Mouse (Mus musculus): ENCODE data around the gene Ovol1. TPM values are rescaled to one million over a fixed set of nuclear protein-coding genes. Genes with fewer than 3 reads are reported as not detected.

Gene Ovol1
- polyA plus RNA-seq, 1 experiment from 2014 or later = 0.22 TPM

GRCm38 (mm10) chr19:5572331-5573125 is 12.1 kb upstream of the Ovol1 start:
- WGBS = 75% methylated on average over 19 of the region's 19 CpGs
- H3K36me3 ChIP-seq (ENCODE audit: control insufficient read depth, insufficient read depth, low read length) = no peaks in the 10 kb centered on the region
- no peak overlapping the region for H3K4me2 ChIP-seq
- H3K27me3 ChIP-seq (replicated peaks; ENCODE audit: control insufficient read depth, insufficient read depth, low read length) = no peaks in the 10 kb centered on the region
- DNase-seq (ENCODE audit: low spot score) = no peak
- ATAC-seq (replicated peaks; ENCODE audit: low FRiP score) = no peak
- H3K4me3 ChIP-seq (ENCODE audit: low read depth, low read length) = no peak overlapping the region
- peak overlapping the region; percentile 32; the same call in 1 of the 2 replicates for H3K27ac ChIP-seq (ENCODE audit: low read depth, low read length)
- H3K9ac ChIP-seq (ENCODE audit: low read depth, low read length) = no peak overlapping the region
- no peaks in the 10 kb centered on the region for H3K9me3 ChIP-seq (ENCODE audit: control insufficient read depth, low read length)
- peaks cover 11% of the 10 kb centered on the region for H3K4me1 ChIP-seq (replicated peaks; ENCODE audit: control insufficient read depth, insufficient read depth, low read length)

- 54% methylated on average over 5 of the region's 5 CpGs for WGBS
- H3K9ac ChIP-seq (ENCODE audit: low read depth, low read length) = no peak overlapping the region; the same call in 1 of the 2 replicates
- H3K4me1 ChIP-seq (replicated peaks; ENCODE audit: control insufficient read depth, insufficient read depth, low read length) = peaks cover 15% of the 10 kb centered on the region
- H3K9me3 ChIP-seq (ENCODE audit: control insufficient read depth, low read length) = no peaks in the 10 kb centered on the region
- H3K4me2 ChIP-seq = no peak overlapping the region
- peak overlapping the region; percentile 32; the same call in 1 of the 2 replicates for H3K27ac ChIP-seq (ENCODE audit: low read depth, low read length)
- H3K36me3 ChIP-seq (ENCODE audit: control insufficient read depth, insufficient read depth, low read length) = no peaks in the 10 kb centered on the region
- no peak overlapping the region for H3K4me3 ChIP-seq (ENCODE audit: low read depth, low read length)
- DNase-seq (ENCODE audit: low spot score) (no peak), ATAC-seq (replicated peaks; ENCODE audit: low FRiP score) (no peak)
- no peaks in the 10 kb centered on the region for H3K27me3 ChIP-seq (replicated peaks; ENCODE audit: control insufficient read depth, insufficient read depth, low read length)
Observed at GRCm38 (mm10) chr19:5571831-5572230, 11.4 kb upstream of the Ovol1 start.

- H3K27ac ChIP-seq (ENCODE audit: low read depth, low read length) = no peak overlapping the region; the same call in 1 of the 2 replicates
- DNase-seq (ENCODE audit: low spot score) = no peak
- no peaks in the 10 kb centered on the region for H3K36me3 ChIP-seq (ENCODE audit: control insufficient read depth, insufficient read depth, low read length)
- H3K9ac ChIP-seq (ENCODE audit: low read depth, low read length) = no peak overlapping the region
- peaks cover 20% of the 10 kb centered on the region for H3K4me1 ChIP-seq (replicated peaks; ENCODE audit: control insufficient read depth, insufficient read depth, low read length)
- no peak for ATAC-seq (replicated peaks; ENCODE audit: low FRiP score)
- no peak overlapping the region for H3K4me2 ChIP-seq
- 89% methylated on average over 32 of the region's 32 CpGs for WGBS
- no peak overlapping the region for H3K4me3 ChIP-seq (ENCODE audit: low read depth, low read length)
- peaks cover 6% of the 10 kb centered on the region; the same call in 1 of the 2 replicates for H3K27me3 ChIP-seq (replicated peaks; ENCODE audit: control insufficient read depth, insufficient read depth, low read length)
- no peaks in the 10 kb centered on the region for H3K9me3 ChIP-seq (ENCODE audit: control insufficient read depth, low read length)
Observed at GRCm38 (mm10) chr19:5570353-5571246, 10.2 kb upstream of the Ovol1 start.

- Histone ChIP-seq H3K4me3 (ENCODE audit: low read depth, low read length) (no peak overlapping the region), H3K27me3 (replicated peaks; ENCODE audit: control insufficient read depth, insufficient read depth, low read length) (peaks cover 15% of the 10 kb centered on the region), H3K36me3 (ENCODE audit: control insufficient read depth, insufficient read depth, low read length) (no peaks in the 10 kb centered on the region), H3K9me3 (ENCODE audit: control insufficient read depth, low read length) (no peaks in the 10 kb centered on the region), H3K27ac (ENCODE audit: low read depth, low read length) (no peak overlapping the region), H3K4me2 (peak overlapping the region; percentile 99; the same call in 1 of the 2 replicates), H3K9ac (ENCODE audit: low read depth, low read length) (peak overlapping the region; percentile 86; the same call in 1 of the 2 replicates), H3K4me1 (replicated peaks; ENCODE audit: control insufficient read depth, insufficient read depth, low read length) (peaks cover 20% of the 10 kb centered on the region)
- no peak for ATAC-seq (replicated peaks; ENCODE audit: low FRiP score)
- no peak for DNase-seq (ENCODE audit: low spot score)
- 86% methylated on average over 10 of the region's 10 CpGs for WGBS
Observed at GRCm38 (mm10) chr19:5569521-5569920, 9.1 kb upstream of the Ovol1 start.

- Histone ChIP-seq H3K36me3 (ENCODE audit: control insufficient read depth, insufficient read depth, low read length) (no peaks in the 10 kb centered on the region), H3K9me3 (ENCODE audit: control insufficient read depth, low read length) (no peaks in the 10 kb centered on the region), H3K27ac (ENCODE audit: low read depth, low read length) (peak overlapping the region; percentile 89), H3K4me3 (ENCODE audit: low read depth, low read length) (peak overlapping the region; percentile 83), H3K27me3 (replicated peaks; ENCODE audit: control insufficient read depth, insufficient read depth, low read length) (peaks cover 24% of the 10 kb centered on the region), H3K4me2 (peak overlapping the region; percentile 99), H3K9ac (ENCODE audit: low read depth, low read length) (peak overlapping the region; percentile 86), H3K4me1 (replicated peaks; ENCODE audit: control insufficient read depth, insufficient read depth, low read length) (peaks cover 20% of the 10 kb centered on the region)
- DNase-seq (ENCODE audit: low spot score) = peak; percentile 81
- WGBS = 7% methylated on average over 27 of the region's 27 CpGs
- ATAC-seq (replicated peaks; ENCODE audit: low FRiP score) = peak; percentile 22; the same call in 1 of the 2 replicates
Observed at GRCm38 (mm10) chr19:5568470-5569140, 8.2 kb upstream of the Ovol1 start.

GRCm38 (mm10) chr19:5567534-5568469 is 7.4 kb upstream of the Ovol1 start, which contains the start of gene Ap5b1:
TSS of gene Ap5b1 (plus strand) at chr19:5568025.
- peak within 1 kb of the TSS; percentile 86 for H3K9ac ChIP-seq (ENCODE audit: low read depth, low read length)
- peaks cover 32% of the 10 kb centered on the region for H3K27me3 ChIP-seq (replicated peaks; ENCODE audit: control insufficient read depth, insufficient read depth, low read length)
- under 1% methylated on average over 101 of the region's 102 CpGs for WGBS
- DNase-seq (ENCODE audit: low spot score) = peak; percentile 93
- H3K4me1 ChIP-seq (replicated peaks; ENCODE audit: control insufficient read depth, insufficient read depth, low read length) = peaks cover 20% of the 10 kb centered on the region
- H3K9me3 ChIP-seq (ENCODE audit: control insufficient read depth, low read length) = no peaks in the 10 kb centered on the region
- no peaks in the 10 kb centered on the region for H3K36me3 ChIP-seq (ENCODE audit: control insufficient read depth, insufficient read depth, low read length)
- ATAC-seq (replicated peaks; ENCODE audit: low FRiP score) = peak; percentile 87
- H3K27ac ChIP-seq (ENCODE audit: low read depth, low read length) = peak within 1 kb of the TSS; percentile 89
- H3K4me2 ChIP-seq = peak within 1 kb of the TSS; percentile 99
- peak within 1 kb of the TSS; percentile 83 for H3K4me3 ChIP-seq (ENCODE audit: low read depth, low read length)

DNA sequence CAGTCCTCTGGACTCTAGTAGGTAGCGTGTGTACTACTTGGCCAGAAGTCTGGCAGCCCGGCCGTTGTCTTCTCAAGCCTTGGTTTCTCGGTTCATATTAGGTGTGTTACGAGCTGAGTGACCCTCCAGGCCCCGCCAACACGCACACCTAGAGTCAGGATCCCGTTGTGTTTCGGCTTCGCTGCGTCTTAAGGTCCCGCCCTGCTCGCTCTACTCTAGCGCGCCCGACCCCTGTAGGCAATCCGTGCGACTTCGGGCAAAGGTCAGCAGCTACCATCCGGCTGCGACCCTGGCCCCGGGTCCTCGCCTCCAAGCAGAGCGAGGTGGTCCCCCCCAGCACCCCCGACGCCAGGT is 6.7 kb upstream of the Ovol1 start:
- Histone ChIP-seq H3K27ac (ENCODE audit: low read depth, low read length) (peak overlapping the region; percentile 89), H3K4me1 (replicated peaks; ENCODE audit: control insufficient read depth, insufficient read depth, low read length) (peaks cover 20% of the 10 kb centered on the region), H3K9me3 (ENCODE audit: control insufficient read depth, low read length) (no peaks in the 10 kb centered on the region), H3K4me3 (ENCODE audit: low read depth, low read length) (peak overlapping the region; percentile 83), H3K9ac (ENCODE audit: low read depth, low read length) (peak overlapping the region; percentile 86), H3K36me3 (ENCODE audit: control insufficient read depth, insufficient read depth, low read length) (no peaks in the 10 kb centered on the region), H3K27me3 (replicated peaks; ENCODE audit: control insufficient read depth, insufficient read depth, low read length) (peaks cover 38% of the 10 kb centered on the region), H3K4me2 (peak overlapping the region; percentile 99)
- 3% methylated on average over 26 of the region's 26 CpGs for WGBS
- DNase-seq (ENCODE audit: low spot score) = no peak
- ATAC-seq (replicated peaks; ENCODE audit: low FRiP score) = peak; percentile 62

All from liver, embryonic 11.5 days (tissue).